Mouse (Mus musculus) cerebellum, adult 18-20 months (tissue): ENCODE data around the gene Olfr1105.

Source experiments
- DNase-seq, 2 experiments: peaks; one replicate each; pipeline ENCODE4 v3.0.0; 2021

Olfr1105 gene

GRCm38 (mm10) chr2:87036431-87036830 is at the start of gene Olfr1105:
Gene Olfr1105, minus strand, starts transcription at chr2:87036531.
- no peak for DNase-seq

- DNase-seq: no peak
These were observed 39.4 kb upstream of the Olfr1105 start, which contains the start of gene Olfr1107 for GRCm38 (mm10) chr2:87075717-87076116. Gene Olfr1107, minus strand, starts transcription at chr2:87075817.

DNA sequence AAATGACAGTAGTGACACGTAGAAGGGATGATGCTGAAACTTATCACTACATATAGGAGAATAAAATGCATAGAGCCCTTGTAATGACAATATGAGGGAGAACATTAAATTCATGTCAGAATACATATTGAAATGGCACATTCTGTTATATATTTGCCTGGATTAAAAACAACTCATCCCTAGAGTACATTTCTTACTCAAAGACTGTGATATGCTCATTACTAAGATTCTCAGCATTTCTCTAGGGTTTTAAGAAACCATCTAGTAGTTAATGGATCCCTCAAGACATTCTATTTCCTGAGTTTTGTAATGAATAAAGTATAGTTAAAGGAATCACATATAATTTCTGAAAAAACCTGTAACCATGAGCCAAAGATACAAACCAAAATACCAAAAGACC is 15.8 kb upstream of the Olfr1105 start, which contains the start of gene Olfr1106:
TSS of gene Olfr1106 (minus strand) at position 101 of the 400 bp plus-strand sequence.
- DNase-seq: no peak

GRCm38 (mm10) chr2:87026980-87027379 is 9.4 kb downstream of the Olfr1105 start, which contains the start of gene Olfr1104:
Gene Olfr1104, minus strand, starts transcription at chr2:87027080.
- no peak for DNase-seq

GRCm38 (mm10) chr2:86998098-86998497 is 38.2 kb downstream of the Olfr1105 start, which contains the start of gene Olfr1102:
Gene Olfr1102, plus strand, starts transcription at chr2:86998398.
- DNase-seq: no peak

DNA sequence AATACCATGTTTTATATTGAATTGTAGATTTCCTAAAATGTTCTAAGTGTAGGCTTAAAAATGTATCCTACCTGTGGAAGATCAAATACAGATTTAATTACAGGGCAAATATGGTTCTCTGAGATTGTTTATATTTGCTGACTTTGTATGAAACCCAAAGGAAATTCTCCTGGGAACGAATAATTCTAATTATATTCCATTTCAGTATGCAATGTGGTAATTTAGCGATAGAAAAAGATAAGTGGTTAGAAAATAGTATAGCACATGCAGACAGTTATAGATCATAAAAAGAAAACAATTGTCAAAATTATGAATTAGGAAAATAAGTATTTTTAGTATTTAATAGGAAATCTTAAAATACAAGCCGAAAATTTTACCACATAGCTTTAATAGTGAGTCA is 45.2 kb downstream of the Olfr1105 start, which contains the start of gene Olfr1101:
TSS of gene Olfr1101 (minus strand) at position 101 of the 400 bp plus-strand sequence.
- DNase-seq: no peak
